ENCODE assay signal across 11 mouse cellular contexts in genomic region chr3:87999243-87999895, GRCm38 (mm10). TPM values are rescaled to one million over a fixed set of nuclear protein-coding genes. Genes with fewer than 3 reads are reported as not detected.
A peak's percentile ranks its signal among the peaks of the same experiment; 100 is the strongest.
DNase-seq lines count a peak whose midpoint lies in the region; ATAC-seq lines count a peak whose summit lies in the region.
"Had no signal": no experiment of that assay in that cellular context is flagged by ENCODE, and none has a peak within 500 bp of the region (broad histone marks: within the 10 kb centered on the region; RNA-seq: fewer than 3 reads in every experiment).

No protein-coding gene starts in this region.

- H3K9ac ChIP-seq in embryonic facial prominence, embryonic 13.5 days, result peak overlapping the region; percentile 57
- H3K9ac ChIP-seq in hindbrain, embryonic 16.5 days (ENCODE audit: low read depth, low read length), result peak overlapping the region; percentile 69
- peak overlapping the region; percentile 45 for H3K9ac ChIP-seq in neural tube, embryonic 12.5 days

- H3K4me1 ChIP-seq in embryonic facial prominence, embryonic 13.5 days, result peaks cover 37% of the 10 kb centered on the region
- peaks cover 42% of the 10 kb centered on the region for H3K4me1 ChIP-seq in hindbrain, embryonic 16.5 days (ENCODE audit: control insufficient read depth, insufficient read depth, low read depth, low read length)
- peaks cover 34% of the 10 kb centered on the region for H3K4me1 ChIP-seq in neural tube, embryonic 12.5 days

- no peak overlapping the region for H3K27ac ChIP-seq in embryonic facial prominence, embryonic 13.5 days
- peak overlapping the region; percentile 77 for H3K27ac ChIP-seq in hindbrain, embryonic 16.5 days (ENCODE audit: low read depth, low read length)
- no peak overlapping the region for H3K27ac ChIP-seq in neural tube, embryonic 12.5 days

- DNase-seq in layer of hippocampus, postnatal 10 days (ENCODE audit: low spot score in 2 of 2), result peak; percentile 29 to 37
- DNase-seq in layer of hippocampus, adult 9-10 months (ENCODE audit: low spot score), result no peak
- no peak for DNase-seq in frontal cortex, adult 2 months (ENCODE audit: extremely low spot score in 1 of 2, low spot score in 1 of 2)
- no peak for DNase-seq in layer of hippocampus, adult 8-10 months (ENCODE audit: low spot score in 2 of 2)
- no peak for DNase-seq in lung, postnatal 14 days
- DNase-seq: embryo, embryonic 11 days; kidney, adult 9 months had no signal

- peaks cover 99% of the 10 kb centered on the region for H3K27me3 ChIP-seq in embryonic facial prominence, embryonic 13.5 days
- peaks cover 77% of the 10 kb centered on the region for H3K27me3 ChIP-seq in hindbrain, embryonic 16.5 days (replicated peaks; ENCODE audit: control insufficient read depth, insufficient read depth, low read length)
- peaks cover 94% of the 10 kb centered on the region for H3K27me3 ChIP-seq in neural tube, embryonic 12.5 days (replicated peaks)

- H3K36me3 ChIP-seq in embryonic facial prominence, embryonic 13.5 days, result no peaks in the 10 kb centered on the region
- 0 out of 2 replicates have a peak, but pooled peaks cover 2% of the 10 kb centered on the region for H3K36me3 ChIP-seq in hindbrain, embryonic 16.5 days (ENCODE audit: control insufficient read depth, insufficient read depth, low read length)
- H3K36me3 ChIP-seq in neural tube, embryonic 12.5 days, result no peaks in the 10 kb centered on the region

- no peaks in the 10 kb centered on the region for H3K9me3 ChIP-seq in embryonic facial prominence, embryonic 13.5 days
- H3K9me3 ChIP-seq in hindbrain, embryonic 16.5 days (ENCODE audit: control insufficient read depth, low read length), result no peaks in the 10 kb centered on the region
- no peaks in the 10 kb centered on the region for H3K9me3 ChIP-seq in neural tube, embryonic 12.5 days

- no peak for ATAC-seq in embryonic facial prominence, embryonic 13.5 days (ENCODE audit: insufficient number of reproducible peaks, insufficient read depth, low FRiP score, low TSS enrichment, low read depth)
- ATAC-seq in hindbrain, embryonic 16.5 days, result no peak
- no peak for ATAC-seq in neural tube, embryonic 12.5 days (ENCODE audit: low FRiP score, low read depth)

- 1% methylated on average over 38 of the region's 38 CpGs for WGBS in embryonic facial prominence, embryonic 13.5 days
- WGBS in hindbrain, embryonic 16.5 days, result under 1% methylated on average over 37 of the region's 38 CpGs
- 1% methylated on average over 38 of the region's 38 CpGs for WGBS in neural tube, embryonic 12.5 days

- H3K4me2 ChIP-seq in embryonic facial prominence, embryonic 13.5 days, result peak overlapping the region; percentile 88
- peak overlapping the region; percentile 96 for H3K4me2 ChIP-seq in hindbrain, embryonic 16.5 days (ENCODE audit: low read length)
- H3K4me2 ChIP-seq in neural tube, embryonic 12.5 days (replicated peaks), result peak overlapping the region; percentile 80

- peak overlapping the region; percentile 48 for H3K4me3 ChIP-seq in embryonic facial prominence, embryonic 13.5 days
- H3K4me3 ChIP-seq in hindbrain, embryonic 16.5 days (ENCODE audit: low read length), result peak overlapping the region; percentile 57
- peak overlapping the region; percentile 43 for H3K4me3 ChIP-seq in neural tube, embryonic 12.5 days

RNA-seq across cellular contexts. Expression of gene Bcan, which starts 0.7 kb away (rescaled TPM):
- total RNA-seq in layer of hippocampus, postnatal 10 days (2021), result 100 to 1,000 TPM; 350 to 399 TPM
- 0.39 and 0.53 TPM in 2 replicates for polyA plus RNA-seq in embryonic facial prominence, embryonic 13.5 days (2015; fragmentation: Nextera tagmentation; extraction: Ambion mirVana)
- 150 and 186 TPM in 2 replicates for polyA plus RNA-seq in hindbrain, embryonic 16.5 days (2015; fragmentation: Nextera tagmentation; extraction: Ambion mirVana)
- 2.4 and 4.1 TPM in 2 replicates for polyA plus RNA-seq in neural tube, embryonic 12.5 days (2016; fragmentation: Nextera tagmentation; extraction: Ambion mirVana)
- polyA plus RNA-seq in frontal cortex, adult 2 months (2012; rRNA removed), result 359 and 380 TPM in 2 replicates
- total RNA-seq in layer of hippocampus, adult 8-10 months (2022), result 100 to 1,000 TPM; 257 to 304 (median 278) TPM
- total RNA-seq: neutrophil, adult 5-6 weeks had no signal

RNA-seq across cellular contexts. Expression of gene Hapln2, which starts 28.0 kb away (rescaled TPM):
- 1 to 10 TPM in 1 of 2 experiments, under 1 TPM in 1; 0.42 to 1.0 TPM for total RNA-seq in layer of hippocampus, postnatal 10 days (2021)
- polyA plus RNA-seq in embryonic facial prominence, embryonic 13.5 days (2015; fragmentation: Nextera tagmentation; extraction: Ambion mirVana), result 0.15 TPM in 1 of 2 replicates, not detected in the other
- polyA plus RNA-seq in hindbrain, embryonic 16.5 days (2015; fragmentation: Nextera tagmentation; extraction: Ambion mirVana), result 0.30 and 0.66 TPM in 2 replicates
- polyA plus RNA-seq in neural tube, embryonic 12.5 days (2016; fragmentation: Nextera tagmentation; extraction: Ambion mirVana), result 0.24 and 0.60 TPM in 2 replicates
- 28.5 and 39.4 TPM in 2 replicates for polyA plus RNA-seq in frontal cortex, adult 2 months (2012; rRNA removed)
- total RNA-seq in layer of hippocampus, adult 8-10 months (2022), result 10 to 100 TPM; 26.0 to 34.3 (median 29.3) TPM
- total RNA-seq: neutrophil, adult 5-6 weeks had no signal

RNA-seq across cellular contexts. Expression of gene Nes, which starts 28.5 kb away (rescaled TPM):
- 10 to 100 TPM; 14.7 to 18.5 TPM for total RNA-seq in layer of hippocampus, postnatal 10 days (2021)
- polyA plus RNA-seq in embryonic facial prominence, embryonic 13.5 days (2015; fragmentation: Nextera tagmentation; extraction: Ambion mirVana), result 13.8 and 17.7 TPM in 2 replicates
- 15.6 and 20.2 TPM in 2 replicates for polyA plus RNA-seq in hindbrain, embryonic 16.5 days (2015; fragmentation: Nextera tagmentation; extraction: Ambion mirVana)
- 140 and 169 TPM in 2 replicates for polyA plus RNA-seq in neural tube, embryonic 12.5 days (2016; fragmentation: Nextera tagmentation; extraction: Ambion mirVana)
- polyA plus RNA-seq in frontal cortex, adult 2 months (2012; rRNA removed), result 4.3 and 4.8 TPM in 2 replicates
- 1 to 10 TPM; 4.9 to 6.5 (median 5.5) TPM for total RNA-seq in layer of hippocampus, adult 8-10 months (2022)

RNA-seq across cellular contexts. Expression of gene Gpatch4, which starts 43.5 kb away (rescaled TPM):
- 10 to 100 TPM; 20.9 to 27.1 TPM for total RNA-seq in layer of hippocampus, postnatal 10 days (2021)
- polyA plus RNA-seq in embryonic facial prominence, embryonic 13.5 days (2015; fragmentation: Nextera tagmentation; extraction: Ambion mirVana), result 34.0 and 38.5 TPM in 2 replicates
- 34.9 and 35.8 TPM in 2 replicates for polyA plus RNA-seq in hindbrain, embryonic 16.5 days (2015; fragmentation: Nextera tagmentation; extraction: Ambion mirVana)
- polyA plus RNA-seq in neural tube, embryonic 12.5 days (2016; fragmentation: Nextera tagmentation; extraction: Ambion mirVana), result 28.9 and 29.1 TPM in 2 replicates
- polyA plus RNA-seq in frontal cortex, adult 2 months (2012; rRNA removed), result 13.7 and 14.4 TPM in 2 replicates
- 10 to 100 TPM; 14.0 to 19.9 (median 16.1) TPM for total RNA-seq in layer of hippocampus, adult 8-10 months (2022)

RNA-seq across cellular contexts. Expression of gene Crabp2, which starts 50.9 kb away (rescaled TPM):
- total RNA-seq in layer of hippocampus, postnatal 10 days (2021), result 1 to 10 TPM; 2.0 to 6.4 TPM
- polyA plus RNA-seq in embryonic facial prominence, embryonic 13.5 days (2015; fragmentation: Nextera tagmentation; extraction: Ambion mirVana), result 345 and 370 TPM in 2 replicates
- 49.1 and 52.4 TPM in 2 replicates for polyA plus RNA-seq in hindbrain, embryonic 16.5 days (2015; fragmentation: Nextera tagmentation; extraction: Ambion mirVana)
- 372 and 405 TPM in 2 replicates for polyA plus RNA-seq in neural tube, embryonic 12.5 days (2016; fragmentation: Nextera tagmentation; extraction: Ambion mirVana)
- polyA plus RNA-seq in frontal cortex, adult 2 months (2012; rRNA removed), result 9.2 and 11.0 TPM in 2 replicates
- 1 to 10 TPM; 3.9 to 5.9 (median 4.7) TPM for total RNA-seq in layer of hippocampus, adult 8-10 months (2022)
- total RNA-seq: neutrophil, adult 5-6 weeks had no signal

Comparison
In these comparisons a context has a peak if more than half of its experiments do, and no peak if none do; other contexts are left out.
1. DNase-seq: peak in layer of hippocampus, postnatal 10 days (2 of 2); none in layer of hippocampus, adult 9-10 months (single experiment), frontal cortex, adult 2 months (0 of 2), layer of hippocampus, adult 8-10 months (0 of 2) and lung, postnatal 14 days (single experiment).
2. RNA of gene Bcan, which starts 0.7 kb away (polyA plus RNA-seq): 359 to 380 TPM in frontal cortex, adult 2 months and 150 to 186 TPM in hindbrain, embryonic 16.5 days; 2.4 to 4.1 TPM in neural tube, embryonic 12.5 days and 0.39 to 0.53 TPM in embryonic facial prominence, embryonic 13.5 days; every median in the first group is over 10 times any median in the second.
3. RNA of gene Hapln2, which starts 28.0 kb away (polyA plus RNA-seq): 28.5 to 39.4 TPM in frontal cortex, adult 2 months; 0.24 to 0.60 TPM in neural tube, embryonic 12.5 days, 0.30 to 0.66 TPM in hindbrain, embryonic 16.5 days and 0.15 TPM in embryonic facial prominence, embryonic 13.5 days; every median in the first group is over 10 times any median in the second.
4. Peak in every context shown above with its lines, with median percentiles within 50 percentile points of each other: H3K4me2 ChIP-seq, H3K4me3 ChIP-seq and H3K9ac ChIP-seq.